Mouse (Mus musculus): ENCODE data around the gene Lctl.
A peak's percentile ranks its signal among the peaks of the same experiment; 100 is the strongest.

Lctl gene

DNA sequence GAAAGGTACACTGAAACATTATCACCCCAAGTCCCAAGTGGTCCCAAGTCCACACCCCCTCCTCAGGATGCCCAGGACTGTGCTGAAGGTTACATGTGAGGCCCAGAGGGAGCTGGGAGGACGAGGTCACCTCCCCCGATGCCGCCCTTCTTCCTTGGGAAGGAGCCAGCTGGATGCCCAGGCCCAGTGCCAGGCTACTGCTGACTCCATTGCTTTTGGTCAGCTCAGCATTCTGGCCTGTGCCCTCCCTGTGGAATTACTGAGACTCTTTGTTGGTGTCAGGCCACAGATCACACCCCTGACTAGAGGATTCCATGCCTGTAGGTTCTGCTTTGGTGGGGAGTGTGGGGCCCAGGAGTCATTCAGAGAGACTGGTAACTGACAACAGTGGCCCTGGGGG lies at the start of gene Lctl:
Gene Lctl (plus strand): TSS at position 272 of the 400 bp plus-strand sequence.
- DNase-seq (ENCODE audit: low spot score) = no peak

DNA sequence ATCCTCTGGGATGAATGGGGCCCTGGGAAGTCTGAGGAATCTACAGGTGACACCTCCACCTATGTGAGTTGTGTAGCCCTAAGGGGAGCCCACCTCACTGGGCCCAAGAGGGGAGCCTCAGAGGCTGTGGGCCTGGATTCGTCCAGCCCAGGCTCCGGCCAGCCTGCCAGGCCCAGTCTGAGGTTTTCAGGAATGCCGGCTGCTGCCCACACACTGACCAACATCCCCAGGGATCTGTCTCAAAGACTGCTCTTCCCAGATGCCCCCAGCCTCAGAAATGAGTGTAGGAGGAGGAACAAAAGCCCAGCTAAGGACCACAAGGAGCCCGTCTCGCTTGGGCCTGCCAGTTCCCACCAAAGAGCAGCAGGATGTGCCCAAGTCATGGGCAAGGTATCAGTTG lies 49.2 kb upstream of the Lctl start:
- DNase-seq (ENCODE audit: low spot score) = no peak

- DNase-seq (ENCODE audit: low spot score) = no peak
These were observed 48.4 kb upstream of the Lctl start for GRCm38 (mm10) chr9:64068571-64068970.

GRCm38 (mm10) chr9:64069131-64069530 lies 47.8 kb upstream of the Lctl start:
- DNase-seq (ENCODE audit: low spot score) = no peak

DNA sequence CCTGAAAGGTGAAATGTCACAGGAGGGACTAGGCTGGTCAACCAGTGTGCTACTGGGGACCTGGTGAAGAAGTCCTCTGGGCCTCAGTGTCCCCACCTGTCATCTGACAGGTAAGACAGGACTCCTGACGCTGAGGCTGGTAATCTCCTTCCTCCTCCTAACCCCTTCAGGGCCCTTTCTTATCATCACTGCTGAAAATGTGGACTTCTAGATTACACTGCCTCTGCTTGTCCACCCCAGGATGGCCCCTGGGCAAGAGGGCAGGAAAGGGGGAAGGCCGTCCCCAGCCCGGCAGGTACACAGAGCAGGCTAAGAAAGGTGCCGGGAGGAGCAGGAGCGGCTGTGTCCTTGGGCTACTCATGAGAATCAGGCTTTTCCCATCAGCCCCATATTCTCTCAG lies 46.3 kb upstream of the Lctl start:
- DNase-seq (ENCODE audit: low spot score) = no peak

- DNase-seq (ENCODE audit: low spot score) = no peak
These were observed 42.1 kb upstream of the Lctl start for GRCm38 (mm10) chr9:64074831-64075230.

DNA sequence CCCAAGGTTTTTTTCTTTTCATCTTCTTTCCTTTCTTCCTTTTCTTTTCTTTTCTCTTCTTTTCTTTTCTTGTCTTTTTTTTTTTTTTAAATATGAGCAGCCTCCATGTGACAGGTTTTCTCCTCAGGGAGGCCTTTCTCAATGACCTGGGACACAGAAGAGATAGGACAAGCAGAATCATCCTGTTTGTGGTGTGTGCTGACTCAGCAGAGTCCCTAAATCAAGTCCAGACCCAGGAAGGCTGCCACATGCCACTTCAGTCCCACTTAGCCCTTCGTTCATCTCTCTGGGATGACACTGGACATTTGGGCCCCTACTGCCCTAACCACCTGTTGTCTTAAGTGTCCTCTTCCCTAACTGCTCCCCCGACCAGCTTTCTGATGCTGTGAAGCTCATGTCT lies 40.5 kb upstream of the Lctl start:
- DNase-seq (ENCODE audit: low spot score) = no peak

DNA sequence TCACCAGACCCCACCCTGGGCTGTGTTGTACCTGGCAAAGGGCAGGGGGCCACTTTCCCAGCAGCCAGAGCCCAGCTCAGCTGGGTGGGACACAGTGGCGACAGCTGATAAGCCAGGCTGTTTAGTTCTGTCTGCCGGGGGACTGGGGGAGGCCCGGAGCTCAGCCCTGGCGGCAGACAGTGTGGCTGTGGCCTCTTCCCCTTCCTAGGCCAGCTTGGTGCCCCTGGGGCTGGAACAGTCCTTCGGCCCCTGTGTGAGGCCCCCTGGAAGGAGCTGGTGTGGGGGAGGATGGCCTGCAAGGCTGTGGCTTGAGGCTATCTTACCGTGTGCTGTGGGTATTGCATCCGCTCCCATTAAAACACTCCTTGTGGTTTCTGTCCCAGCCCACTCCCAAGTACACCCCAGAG lies 38.6 kb upstream of the Lctl start:
- DNase-seq (ENCODE audit: low spot score) = no peak

GRCm38 (mm10) chr9:64079922-64080321 lies 37.0 kb upstream of the Lctl start:
- DNase-seq (ENCODE audit: low spot score) = no peak

DNA sequence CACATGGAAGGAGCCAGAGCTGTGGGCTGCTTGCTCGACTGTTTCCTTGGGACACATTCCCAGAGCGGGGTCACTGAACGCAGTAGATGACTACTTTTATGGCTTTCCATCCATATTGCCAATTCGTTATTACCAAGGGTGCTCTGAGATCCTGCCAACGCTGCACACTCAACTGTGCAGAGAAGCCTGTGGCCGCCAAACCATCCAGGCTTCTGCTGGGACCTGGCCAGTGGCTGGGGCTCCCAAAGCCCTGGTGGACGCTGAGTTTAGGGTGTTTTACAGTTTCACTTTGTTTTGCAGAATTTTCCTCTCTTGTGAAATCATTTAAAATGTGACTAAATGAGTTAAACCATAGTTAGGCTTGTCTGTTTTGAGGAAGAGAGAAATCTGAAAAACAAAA lies 32.7 kb upstream of the Lctl start:
- no peak for DNase-seq (ENCODE audit: low spot score)

GRCm38 (mm10) chr9:64084661-64085399 lies 32.1 kb upstream of the Lctl start:
- DNase-seq (ENCODE audit: low spot score) = no peak

GRCm38 (mm10) chr9:64085976-64086375 lies 31.0 kb upstream of the Lctl start:
- DNase-seq (ENCODE audit: low spot score) = no peak

- DNase-seq (ENCODE audit: low spot score) = no peak
These were observed 30.4 kb upstream of the Lctl start for GRCm38 (mm10) chr9:64086543-64086942.

DNA sequence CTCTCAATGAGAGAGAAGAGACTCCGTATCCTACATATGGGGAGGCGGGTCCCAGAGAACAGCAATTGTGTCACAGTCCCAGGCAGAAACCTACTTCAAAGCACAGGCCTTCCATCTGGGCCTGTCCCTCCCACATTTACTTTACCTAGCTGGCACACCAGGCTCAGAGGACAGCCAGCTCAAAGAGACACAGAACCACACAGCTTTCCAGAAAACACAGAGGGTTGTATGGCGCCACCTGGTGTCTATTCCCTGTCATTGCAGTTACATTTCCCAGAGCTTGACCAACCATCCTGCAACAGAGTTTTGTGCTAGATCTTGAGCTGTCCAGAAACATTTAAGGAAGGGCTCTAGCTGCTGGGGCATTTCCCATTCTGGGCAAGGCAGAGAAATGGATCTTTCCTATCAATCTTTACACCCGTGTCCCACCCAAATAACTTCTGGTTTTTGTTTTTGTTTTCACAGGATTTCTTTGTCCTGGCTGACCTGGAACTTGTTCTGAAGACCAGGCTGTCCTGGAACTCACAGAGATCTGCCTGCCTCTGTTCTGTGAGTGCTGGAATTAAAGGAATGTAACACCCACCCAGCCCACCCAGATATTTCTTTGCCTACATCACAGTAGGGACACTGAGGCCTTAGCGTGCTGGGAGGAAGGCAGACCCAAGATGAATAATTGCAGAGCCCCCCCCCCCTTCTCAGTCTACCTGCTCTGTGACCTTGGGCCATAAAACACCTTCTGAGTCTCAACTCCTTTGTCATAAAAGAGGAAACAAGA lies 29.3 kb upstream of the Lctl start:
- peak; percentile 32 for DNase-seq (ENCODE audit: low spot score)

GRCm38 (mm10) chr9:64088346-64088745 lies 28.6 kb upstream of the Lctl start:
- DNase-seq (ENCODE audit: low spot score) = no peak

DNA sequence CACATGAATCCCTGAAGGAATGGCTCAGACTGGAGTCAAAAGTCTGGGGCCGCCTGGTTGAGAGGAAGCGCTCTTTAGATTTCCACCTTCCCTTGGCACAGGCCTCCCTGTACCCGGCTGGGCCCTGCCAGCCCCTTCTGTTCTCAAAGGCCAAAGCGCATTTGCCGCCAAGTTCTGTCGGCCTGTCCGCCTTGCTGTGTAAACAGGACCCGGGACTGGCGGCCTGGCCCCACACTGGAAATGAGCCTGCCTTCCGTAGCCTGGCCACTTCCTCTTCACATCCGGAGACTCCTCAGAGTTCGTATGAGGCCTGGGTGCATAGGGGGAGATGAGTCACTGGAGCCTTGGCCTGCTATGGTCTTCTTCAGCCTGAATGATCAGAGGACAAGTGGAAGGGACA lies 27.9 kb upstream of the Lctl start:
- DNase-seq (ENCODE audit: low spot score) = no peak

DNA sequence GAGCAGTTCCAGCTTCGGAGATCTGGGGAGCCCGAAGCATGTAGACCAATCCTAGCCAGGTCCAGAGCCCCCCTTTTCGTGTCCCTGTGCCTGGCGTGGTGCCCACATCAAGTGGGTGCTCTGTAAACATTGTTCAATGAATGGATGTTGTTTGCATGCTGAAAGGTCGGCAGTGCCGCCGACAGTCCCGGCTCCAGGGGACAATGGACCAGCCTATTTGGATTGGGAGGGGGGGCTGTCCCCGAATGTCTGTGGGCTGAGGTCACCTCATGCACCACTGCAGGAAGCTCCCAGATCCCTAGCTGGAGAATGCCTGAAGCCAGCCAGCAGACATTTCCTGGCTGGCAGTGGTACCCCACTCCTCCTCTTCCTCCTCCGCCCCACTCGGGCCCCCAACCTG lies 22.9 kb upstream of the Lctl start:
- DNase-seq (ENCODE audit: low spot score) = no peak

DNA sequence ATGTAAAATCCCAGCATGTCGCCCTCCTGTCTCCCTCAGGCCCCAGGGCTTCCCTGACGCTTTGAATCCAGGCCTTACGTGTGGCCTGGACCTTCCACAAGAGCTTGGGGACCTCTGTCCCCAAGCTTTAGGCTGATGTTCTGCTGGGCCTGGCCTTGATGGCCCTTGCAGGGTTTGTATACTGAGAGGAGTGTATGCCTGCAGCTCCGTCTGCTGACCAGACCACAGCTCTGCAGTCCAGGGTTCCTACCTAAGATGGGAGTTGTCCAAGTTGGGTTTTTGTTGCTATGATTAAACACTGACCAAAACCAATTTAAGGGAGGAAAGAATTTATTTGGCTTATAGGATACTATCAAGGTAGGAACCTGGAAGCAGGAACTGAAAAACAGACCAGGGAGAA lies 18.7 kb upstream of the Lctl start:
- no peak for DNase-seq (ENCODE audit: low spot score)

GRCm38 (mm10) chr9:64100442-64100841 lies 16.5 kb upstream of the Lctl start:
- peak; percentile 51 for DNase-seq (ENCODE audit: low spot score)

DNA sequence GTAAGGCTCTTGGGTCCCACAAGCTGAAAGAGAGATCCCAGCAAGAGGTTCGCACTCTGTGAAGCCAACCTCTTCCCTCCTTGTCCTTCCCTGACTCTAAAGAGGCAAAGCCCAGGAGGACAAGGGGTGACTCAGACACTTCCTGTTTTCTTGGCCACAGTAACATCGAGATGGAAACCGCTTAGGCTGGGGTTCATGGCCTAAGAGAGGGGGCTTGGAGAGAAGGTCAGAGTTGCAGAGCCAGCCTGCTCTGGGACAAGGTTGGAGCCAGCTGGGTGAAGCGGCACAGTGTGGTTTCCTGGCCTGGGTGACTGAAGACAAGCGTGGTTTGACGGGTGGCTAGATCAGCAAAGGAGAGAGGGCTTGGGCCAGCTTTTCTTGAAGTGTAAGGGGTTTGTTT lies 11.6 kb upstream of the Lctl start:
- no peak for DNase-seq (ENCODE audit: low spot score)

DNA sequence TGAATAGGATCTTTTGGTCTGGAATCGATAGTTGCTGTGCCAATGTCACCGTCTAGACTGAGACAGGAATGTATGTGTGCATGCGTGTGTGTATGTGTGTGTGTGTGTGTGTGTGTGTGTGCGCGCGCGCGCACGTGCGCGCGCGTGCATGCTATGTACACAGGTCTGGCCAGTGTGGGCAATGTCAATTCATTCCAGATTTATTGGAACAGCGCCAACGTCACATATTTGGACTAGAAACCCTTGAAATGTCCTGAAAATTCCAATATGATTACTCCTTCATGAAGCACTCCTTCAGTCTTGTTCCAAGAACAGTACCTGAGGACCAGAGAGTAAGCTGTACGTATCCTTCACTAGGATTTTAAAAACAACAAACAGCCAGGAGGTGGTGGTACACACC lies 6.4 kb upstream of the Lctl start:
- no peak for DNase-seq (ENCODE audit: low spot score)

GRCm38 (mm10) chr9:64114646-64115045 lies 2.3 kb upstream of the Lctl start:
- no peak for DNase-seq (ENCODE audit: low spot score)

- DNase-seq (ENCODE audit: low spot score) = no peak
These were observed 1.2 kb upstream of the Lctl start for GRCm38 (mm10) chr9:64115756-64116155.

GRCm38 (mm10) chr9:64119898-64120297 lies 3.0 kb downstream of the Lctl start:
- peak; percentile 31 for DNase-seq (ENCODE audit: low spot score)

Data from T-cell, adult 2 months (primary cell).